Mouse (Mus musculus) layer of hippocampus, postnatal 14 days (tissue): ENCODE data around the gene Grid1. TPM values are rescaled to one million over a fixed set of nuclear protein-coding genes. Genes with fewer than 3 reads are reported as not detected.

Experiments
- DNase-seq, 2 experiments: peaks; one replicate each; pipeline ENCODE4 v3.0.0; 2021 to 2022; ENCODE audit warnings: low spot score in 2 of 2, mixed read lengths in 1 of 2
- long read RNA-seq, 2 experiments: library from polyadenylated mRNA; stranded (forward); transcript quantifications; one replicate each; pipeline ENCODE4 v2.0.0; 2021
- total RNA-seq, 2 experiments: library from RNA; stranded (reverse); gene quantifications; 2 replicates each; pipeline ENCODE4 v1.2.3; 2021

Grid1 gene
- 10 to 100 TPM; 52.9 to 53.1 TPM for total RNA-seq
- long read RNA-seq, experiment 1, partial matches to known transcripts, result 2 of 9 reads
- long read RNA-seq, experiment 1, other reads (novel, unspliced or antisense), result 7 of 9 reads
- long read RNA-seq, experiment 2, partial matches to known transcripts, result 1 of 3 reads
- long read RNA-seq, experiment 2, other reads (novel, unspliced or antisense), result 2 of 3 reads

GRCm38 (mm10) chr14:34819919-34820652 lies at the start of gene Grid1:
Grid1 (plus strand) TSS chr14:34820108.
- peak; percentile 46 to 69 for DNase-seq

- no peak for DNase-seq
Measured at GRCm38 (mm10) chr14:34770467-34770866, 49.4 kb upstream of the Grid1 start.

GRCm38 (mm10) chr14:34771601-34772000 lies 48.3 kb upstream of the Grid1 start:
- DNase-seq, result no peak

- no peak for DNase-seq
Measured at GRCm38 (mm10) chr14:34772132-34772531, 47.8 kb upstream of the Grid1 start.

GRCm38 (mm10) chr14:34773681-34774080 lies 46.2 kb upstream of the Grid1 start:
- DNase-seq, result no peak

GRCm38 (mm10) chr14:34774231-34774630 lies 45.7 kb upstream of the Grid1 start:
- DNase-seq, result no peak

GRCm38 (mm10) chr14:34776719-34777385 lies 43.1 kb upstream of the Grid1 start:
- no peak for DNase-seq

- peak; percentile 40 to 67 for DNase-seq
Measured at GRCm38 (mm10) chr14:34777810-34778209, 42.1 kb upstream of the Grid1 start.

GRCm38 (mm10) chr14:34778760-34779159 lies 41.1 kb upstream of the Grid1 start:
- no peak for DNase-seq

- no peak for DNase-seq
Measured at GRCm38 (mm10) chr14:34793406-34794037, 26.4 kb upstream of the Grid1 start.

GRCm38 (mm10) chr14:34810763-34811489 lies 9.0 kb upstream of the Grid1 start:
- DNase-seq, result peak; percentile 83 to 87

- no peak for DNase-seq
Measured at GRCm38 (mm10) chr14:34811490-34811808, 8.5 kb upstream of the Grid1 start.

- no peak for DNase-seq
Measured at GRCm38 (mm10) chr14:34816301-34816700, 3.6 kb upstream of the Grid1 start.

- peak in 1 of 2 experiments; percentile 20 for DNase-seq
Measured at GRCm38 (mm10) chr14:34818387-34818980, 1.4 kb upstream of the Grid1 start.

- peak; percentile 64 to 69 for DNase-seq
Measured at GRCm38 (mm10) chr14:34819121-34819918, 588 bp upstream of the Grid1 start.

- peak in 1 of 2 experiments; percentile 28 for DNase-seq
Measured at GRCm38 (mm10) chr14:34820653-34821005, 721 bp downstream of the Grid1 start.

GRCm38 (mm10) chr14:34821131-34821790 lies 1.4 kb downstream of the Grid1 start:
- DNase-seq, result peak in 1 of 2 experiments; percentile 20

- peak; percentile 77 to 88 for DNase-seq
Measured at GRCm38 (mm10) chr14:34823136-34823535, 3.2 kb downstream of the Grid1 start.

- peak in 1 of 2 experiments; percentile 1 for DNase-seq
Measured at GRCm38 (mm10) chr14:34824186-34824585, 4.3 kb downstream of the Grid1 start.
